Mouse (Mus musculus) left cerebral cortex, postnatal 36 days (tissue): ENCODE measurements around the gene Alg9. TPM values are rescaled to one million over a fixed set of nuclear protein-coding genes. Genes with fewer than 3 reads are reported as not detected.
A peak's percentile ranks its signal among the peaks of the same experiment; 100 is the strongest.
"Not testable (repeated sequence)": the region's sequence is repeated elsewhere in the genome, so short reads cannot be mapped to it uniquely, and the experiment has no call there.

Experiments
- DNase-seq, 2 experiments: peaks; one replicate each; pipeline ENCODE4 v3.0.0; 2021 to 2022; ENCODE audit warnings: low spot score in 2 of 2, mixed read lengths in 1 of 2
- intact Hi-C: fragments of 180-260 bp; cut with DNase I; formaldehyde crosslinking; loops from one replicate; pipeline ENCODE4 v1.15.1; 2025
- total RNA-seq, 2 experiments: library from RNA; stranded (reverse); gene quantifications; 2 replicates each; pipeline ENCODE4 v1.2.3; 2021

Alg9 gene
- total RNA-seq, 2 experiments from 2014 or later: 24.3 to 26.0 TPM

GRCm38 (mm10) chr9:50808471-50808870 lies 33.7 kb downstream of the Alg9 start:
- no peak for DNase-seq

GRCm38 (mm10) chr9:50809146-50809545 lies 34.3 kb downstream of the Alg9 start:
- intact Hi-C loops: no loop called here
- no peak for DNase-seq

More at GRCm38 (mm10) chr9:50808471-50808870, 33.7 kb downstream of the Alg9 start:
- intact Hi-C loops: no loop called here

GRCm38 (mm10) chr9:50811187-50811586 lies 36.4 kb downstream of the Alg9 start:
- DNase-seq: no peak
- intact Hi-C loops: no loop called here

- intact Hi-C loops: no loop called here
- DNase-seq: no peak
Measured at GRCm38 (mm10) chr9:50811746-50812145, 36.9 kb downstream of the Alg9 start.

GRCm38 (mm10) chr9:50813796-50814195 lies 39.0 kb downstream of the Alg9 start:
- intact Hi-C loops: no loop called here
- no peak for DNase-seq

GRCm38 (mm10) chr9:50815666-50816065 lies 40.8 kb downstream of the Alg9 start:
- DNase-seq: no peak
- intact Hi-C loops: no loop called here

- intact Hi-C loops: no loop called here
- no peak for DNase-seq
Measured at GRCm38 (mm10) chr9:50816512-50816911, 41.7 kb downstream of the Alg9 start.

- intact Hi-C loops: no loop called here
- no peak for DNase-seq
Measured at GRCm38 (mm10) chr9:50818050-50818449, 43.2 kb downstream of the Alg9 start.

GRCm38 (mm10) chr9:50819716-50820115 lies 44.9 kb downstream of the Alg9 start:
- DNase-seq: peak; percentile 24 to 32
- intact Hi-C loops: no loop called here

GRCm38 (mm10) chr9:50821651-50822050 lies 46.8 kb downstream of the Alg9 start:
- intact Hi-C loops: no loop called here
- DNase-seq: no peak

GRCm38 (mm10) chr9:50822216-50822615 lies 47.4 kb downstream of the Alg9 start:
- intact Hi-C loops: no loop called here
- peak in 1 of 2 experiments; percentile 26 for DNase-seq

- no peak for DNase-seq
- intact Hi-C loops: no loop called here
Measured at GRCm38 (mm10) chr9:50823779-50824453, 49.1 kb downstream of the Alg9 start.

- intact Hi-C loops: no loop called here
- no peak for DNase-seq
Measured at GRCm38 (mm10) chr9:50831514-50831913, 56.7 kb downstream of the Alg9 start.

- DNase-seq: peak in 1 of 2 experiments; percentile 58
- intact Hi-C loops: no loop called here
Measured at GRCm38 (mm10) chr9:50832162-50832561, 57.3 kb downstream of the Alg9 start.

- intact Hi-C loops, DNase-seq: not testable (repeated sequence)
Measured at GRCm38 (mm10) chr9:50832582-50832981, 57.8 kb downstream of the Alg9 start.

- DNase-seq: no peak
Measured at GRCm38 (mm10) chr9:50833786-50834185, 59.0 kb downstream of the Alg9 start.

GRCm38 (mm10) chr9:50835068-50835705 lies 60.4 kb downstream of the Alg9 start:
- intact Hi-C loops: no loop called here
- no peak for DNase-seq

More at GRCm38 (mm10) chr9:50833786-50834185, 59.0 kb downstream of the Alg9 start:
- intact Hi-C loops: no loop called here

GRCm38 (mm10) chr9:50836097-50836496 lies 61.3 kb downstream of the Alg9 start:
- intact Hi-C loops: no loop called here
- DNase-seq: no peak

- DNase-seq: no peak
- intact Hi-C loops: no loop called here
Measured at GRCm38 (mm10) chr9:50841079-50841789, 66.4 kb downstream of the Alg9 start.

GRCm38 (mm10) chr9:50845081-50845480 lies 70.3 kb downstream of the Alg9 start, which contains the start of gene Ppp2r1b:
Ppp2r1b (plus strand) TSS chr9:50845301.
- no peak for DNase-seq

More at GRCm38 (mm10) chr9:50845081-50845480, 70.3 kb downstream of the Alg9 start, which contains the start of gene Ppp2r1b:
- intact Hi-C loops: loop anchor here (5.0 kb wide), 1 partner anchor 207 kb away; no protein-coding TSS in a partner anchor
